Mouse (Mus musculus) kidney, adult 2 months (tissue): Measurements from ENCODE around the gene F2rl3. TPM values are rescaled to one million over a fixed set of nuclear protein-coding genes. Genes with fewer than 3 reads are reported as not detected.

ENCODE experiments used
- DNase-seq: peaks from one replicate; pipeline ENCODE4 v3.0.0; 2021
- H3K27ac ChIP-seq: fragments of 200-500 bp; 2 replicates; pipeline ENCODE4 v1.5.1; 2012; ENCODE audit warnings: low read depth, low read length, control low read depth, inconsistent platforms; ENCODE audit not compliant: insufficient read depth
- H3K27me3 ChIP-seq: fragments of 200-500 bp; replicated peaks from 2 replicates; pipeline ENCODE4 v1.6.1; 2012; ENCODE audit warnings: mild to moderate bottlenecking, moderate library complexity, low read length, inconsistent platforms; ENCODE audit not compliant: control insufficient read depth, insufficient read depth
- H3K36me3 ChIP-seq: fragments of 200-500 bp; 2 replicates; pipeline ENCODE4 v1.6.1; 2012; ENCODE audit warnings: mild to moderate bottlenecking, moderate library complexity, low read length, inconsistent platforms; ENCODE audit not compliant: control insufficient read depth, insufficient read depth
- H3K4me1 ChIP-seq: fragments of 200-500 bp; 2 replicates; pipeline ENCODE4 v1.6.1; 2011; ENCODE audit warnings: low read length; ENCODE audit not compliant: control insufficient read depth, insufficient read depth
- H3K4me3 ChIP-seq: fragments of 200-500 bp; 2 replicates; pipeline ENCODE4 v1.5.1; 2011; ENCODE audit warnings: mild to moderate bottlenecking, low read depth, low read length, control low read depth; ENCODE audit not compliant: insufficient read depth
- CTCF ChIP-seq: fragments of 200-500 bp; conservative IDR thresholded peaks from 2 replicates; pipeline ENCODE4 v1.5.1; 2011; ENCODE audit warnings: low read depth, mild to moderate bottlenecking, control low read depth, low read length, moderate library complexity, mixed read lengths; ENCODE audit not compliant: insufficient read depth, insufficient read length
- POLR2A ChIP-seq: fragments of 200-500 bp; IDR thresholded peaks from one replicate; pipeline ENCODE4 v1.6.1; 2011; ENCODE audit warnings: low read depth, low read length, control low read depth
- WGBS: fragments of 180-500 bp; shearing (Covaris S2); methylation state at CpG from one replicate; pipeline ENCODE4 v1.1.7; 2018; 5-methylcytosine and 5-hydroxymethylcytosine counted together
- polyA plus RNA-seq: library from polyadenylated mRNA; depleted of rRNA; stranded (reverse); fragments of >200 nt; gene quantifications from 2 replicates; pipeline ENCODE4 v1.2.3, GENCODE M21; 2012

F2rl3 gene
- polyA plus RNA-seq, 1 experiment, result 2.2 TPM

GRCm38 (mm10) chr8:72735001-72735400 lies 26.7 kb upstream of the F2rl3 start:
- TF ChIP-seq POLR2A, result no peak
- TF ChIP-seq CTCF, result 0 out of 2 replicates have a peak, but pooled peaks have one; percentile 6
- Histone ChIP-seq H3K36me3 (peaks cover 3% of the 10 kb centered on the region), H3K4me1 (no peaks in the 10 kb centered on the region), H3K27ac (no peak overlapping the region), H3K4me3 (no peak overlapping the region), H3K27me3 (no peaks in the 10 kb centered on the region)
- DNase-seq, result no peak
- WGBS, result 63% methylated on average over 5 of the region's 5 CpGs

GRCm38 (mm10) chr8:72736868-72737267 lies 24.8 kb upstream of the F2rl3 start:
- Histone ChIP-seq H3K27me3 (no peaks in the 10 kb centered on the region), H3K4me1 (no peaks in the 10 kb centered on the region), H3K4me3 (no peak overlapping the region), H3K27ac (no peak overlapping the region), H3K36me3 (peaks cover 3% of the 10 kb centered on the region)
- no peak for DNase-seq
- TF ChIP-seq POLR2A, result no peak
- TF ChIP-seq CTCF, result no peak

- peaks cover 1% of the 10 kb centered on the region for H3K36me3 ChIP-seq
- H3K27ac ChIP-seq, result no peak overlapping the region
- H3K4me1 ChIP-seq, result no peaks in the 10 kb centered on the region
- 31% methylated on average over 5 of the region's 5 CpGs for WGBS
- H3K27me3 ChIP-seq, result no peaks in the 10 kb centered on the region
- DNase-seq, result peak; percentile 59
- TF ChIP-seq CTCF, result peak; percentile 85
- no peak for TF ChIP-seq POLR2A
- no peak overlapping the region for H3K4me3 ChIP-seq
Measured at GRCm38 (mm10) chr8:72746061-72746460, 15.6 kb upstream of the F2rl3 start.

GRCm38 (mm10) chr8:72749846-72750245 lies 11.8 kb upstream of the F2rl3 start:
- TF ChIP-seq POLR2A (no peak), CTCF (no peak)
- Histone ChIP-seq H3K4me3 (no peak overlapping the region), H3K4me1 (no peaks in the 10 kb centered on the region), H3K27ac (no peak overlapping the region), H3K36me3 (peaks cover 1% of the 10 kb centered on the region; the same call in 1 of the 2 replicates), H3K27me3 (no peaks in the 10 kb centered on the region)
- no peak for DNase-seq
- 92% methylated on average over 26 of the region's 26 CpGs for WGBS

- Histone ChIP-seq H3K27ac (no peak overlapping the region), H3K4me3 (no peak overlapping the region), H3K27me3 (no peaks in the 10 kb centered on the region), H3K36me3 (peaks cover 1% of the 10 kb centered on the region; the same call in 1 of the 2 replicates), H3K4me1 (no peaks in the 10 kb centered on the region)
- TF ChIP-seq POLR2A (no peak), CTCF (no peak)
- DNase-seq, result no peak
- WGBS, result 95% methylated on average over 6 of the region's 6 CpGs
Measured at GRCm38 (mm10) chr8:72750266-72750665, 11.4 kb upstream of the F2rl3 start.

- TF ChIP-seq POLR2A (no peak), CTCF (no peak)
- no peak for DNase-seq
- H3K36me3 ChIP-seq, result 0 out of 2 replicates have a peak, but pooled peaks cover 1% of the 10 kb centered on the region
- no peaks in the 10 kb centered on the region for H3K4me1 ChIP-seq
- H3K27me3 ChIP-seq, result no peaks in the 10 kb centered on the region
- WGBS, result 88% methylated on average over 3 of the region's 3 CpGs
- no peak overlapping the region for H3K4me3 ChIP-seq
- H3K27ac ChIP-seq, result no peak overlapping the region
Measured at GRCm38 (mm10) chr8:72751126-72751525, 10.6 kb upstream of the F2rl3 start.

- TF ChIP-seq CTCF, result no peak
- TF ChIP-seq POLR2A, result no peak
- 78% methylated on average over 3 of the region's 3 CpGs for WGBS
- Histone ChIP-seq H3K4me3 (no peak overlapping the region), H3K27ac (peak overlapping the region; percentile 21; the same call in 1 of the 2 replicates), H3K36me3 (peaks cover 5% of the 10 kb centered on the region), H3K4me1 (no peaks in the 10 kb centered on the region), H3K27me3 (no peaks in the 10 kb centered on the region)
- DNase-seq, result peak; percentile 37
Measured at GRCm38 (mm10) chr8:72752289-72752688, 9.4 kb upstream of the F2rl3 start.
